Mouse (Mus musculus) lung, embryonic 15.5 days (tissue): ENCODE data around the gene Taf6. TPM values are rescaled to one million over a fixed set of nuclear protein-coding genes. Genes with fewer than 3 reads are reported as not detected.
"Not testable (repeated sequence)": the region's sequence is repeated elsewhere in the genome, so short reads cannot be mapped to it uniquely, and the experiment has no call there.

ENCODE experiments used
- ATAC-seq: fragments of 200-750 bp; cut with Nextera tagmentation; 2 replicates; pipeline ENCODE4 v1.8.0; 2017; ENCODE audit warnings: moderate number of reproducible peaks, borderline replicate concordance; ENCODE audit not compliant: low FRiP score, low TSS enrichment; ENCODE audit errors: extremely low read depth
- H3K27ac ChIP-seq: fragments of 300-500 bp; sonication (generic); 2 replicates; pipeline ENCODE4 v1.5.1; 2015; ENCODE audit warnings: moderate library complexity, mild to moderate bottlenecking, inconsistent platforms
- H3K27me3 ChIP-seq: fragments of 300-500 bp; sonication (generic); 2 replicates; pipeline ENCODE4 v1.6.1; 2015; ENCODE audit warnings: inconsistent platforms
- H3K36me3 ChIP-seq: fragments of 300-500 bp; sonication (generic); 2 replicates; pipeline ENCODE4 v1.6.1; 2015; ENCODE audit warnings: inconsistent platforms
- H3K4me1 ChIP-seq: fragments of 300-500 bp; sonication (generic); 2 replicates; pipeline ENCODE4 v1.6.1; 2015; ENCODE audit warnings: inconsistent platforms
- H3K4me2 ChIP-seq: fragments of 300-500 bp; sonication (generic); 2 replicates; pipeline ENCODE4 v1.6.1; 2015; ENCODE audit warnings: inconsistent platforms, mild to moderate bottlenecking, moderate library complexity
- H3K4me3 ChIP-seq: fragments of 300-500 bp; sonication (generic); 2 replicates; pipeline ENCODE4 v1.5.1; 2015; ENCODE audit warnings: mild to moderate bottlenecking, inconsistent platforms
- H3K9ac ChIP-seq: fragments of 300-500 bp; sonication (generic); 2 replicates; pipeline ENCODE4 v1.6.1; 2015; ENCODE audit warnings: inconsistent platforms
- H3K9me3 ChIP-seq: fragments of 300-500 bp; sonication (generic); 2 replicates; pipeline ENCODE4 v1.6.1; 2016; ENCODE audit warnings: inconsistent platforms
- WGBS: fragments of 180-500 bp; shearing (Covaris S2); methylation state at CpG from one replicate; pipeline ENCODE4 v1.1.7; 2015; 5-methylcytosine and 5-hydroxymethylcytosine counted together
- polyA plus RNA-seq: library from polyadenylated mRNA; unstranded; fragments of >200 nt; fragmentation: Nextera tagmentation; extraction: Ambion mirVana; gene quantifications from 2 replicates; pipeline ENCODE4 v1.2.1, GENCODE M21; 2015

Gene Taf6
- polyA plus RNA-seq, result 86.7 and 92.3 TPM in 2 replicates

DNA sequence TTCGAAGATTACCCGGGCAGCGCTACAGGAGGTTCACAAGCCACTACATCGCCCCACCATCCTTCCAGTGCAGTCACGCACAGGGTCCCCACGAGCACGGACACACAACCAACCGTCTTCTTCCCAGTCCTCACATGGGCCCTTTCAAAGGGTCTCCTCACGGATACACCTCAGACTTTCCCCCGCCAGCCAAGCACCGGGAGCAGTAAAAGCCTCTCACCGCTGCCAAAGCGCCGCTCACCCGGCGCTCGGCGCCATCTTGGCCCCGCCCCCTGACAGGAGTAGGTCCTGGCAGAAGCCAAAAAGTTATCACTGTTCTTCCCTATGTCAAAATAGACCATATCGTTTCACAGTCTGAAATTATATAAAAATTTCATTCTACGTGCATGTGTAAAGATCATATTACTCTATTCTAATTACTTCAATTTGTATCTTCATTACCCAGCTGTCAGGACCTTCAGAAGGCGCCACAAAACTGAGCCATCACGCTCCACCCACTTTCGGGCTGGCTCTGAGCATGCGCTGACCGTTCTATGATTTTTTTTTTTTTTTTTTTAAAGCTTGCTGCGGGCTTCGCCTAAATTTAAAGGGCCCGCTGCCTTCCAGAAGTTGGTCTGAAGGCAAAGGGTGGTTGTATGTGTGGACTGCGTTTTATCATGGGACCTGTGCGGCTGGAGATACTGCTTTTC lies at the start of gene Taf6, which contains the start of gene Cnpy4:
Gene Taf6, minus strand, starts transcription at position 502 of the 689 bp plus-strand sequence.
Gene Cnpy4, plus strand, starts transcription at position 536 of the 689 bp plus-strand sequence.
- WGBS, result under 1% methylated on average over 31 of the region's 31 CpGs
- H3K4me3 ChIP-seq, result peak within 1 kb of the TSS; percentile 67

DNA sequence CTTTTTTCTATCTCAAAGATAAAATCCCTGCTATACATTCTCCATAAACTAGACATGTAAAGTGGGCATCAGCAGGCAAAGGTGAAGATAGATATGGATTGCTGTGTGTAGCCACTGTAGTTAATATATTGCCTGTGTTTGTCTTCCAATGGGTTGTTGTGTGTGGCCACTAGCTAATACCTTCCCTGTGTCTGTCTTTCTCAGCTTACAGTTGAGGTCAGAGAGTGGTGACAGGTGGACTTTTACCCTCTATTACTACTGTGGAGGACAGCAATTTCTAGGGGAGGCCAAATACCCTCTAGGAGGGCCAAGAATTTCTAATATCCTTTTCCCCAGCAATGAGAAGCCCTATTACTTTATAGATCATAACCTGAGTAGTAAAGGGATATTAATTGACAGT lies 47.0 kb upstream of the Taf6 start:
- H3K27ac ChIP-seq, result no peak overlapping the region
- no peaks in the 10 kb centered on the region for H3K27me3 ChIP-seq
- ATAC-seq, result no peak
- no peaks in the 10 kb centered on the region for H3K4me1 ChIP-seq
- H3K36me3 ChIP-seq, result no peaks in the 10 kb centered on the region
- no peak overlapping the region for H3K9ac ChIP-seq
- no peak overlapping the region for H3K4me2 ChIP-seq
- no peak overlapping the region for H3K4me3 ChIP-seq
- H3K9me3 ChIP-seq, result no peaks in the 10 kb centered on the region

More for the DNA sequence above, at the start of gene Taf6, which contains the start of gene Cnpy4:
- Histone ChIP-seq H3K9ac (peak within 1 kb of the TSS; percentile 74), H3K4me2 (peak within 1 kb of the TSS; percentile 62), H3K36me3 (peaks cover 19% of the 10 kb centered on the region; the same call in 1 of the 2 replicates), H3K9me3 (no peaks in the 10 kb centered on the region), H3K27ac (peak within 1 kb of the TSS; percentile 38), H3K4me1 (peaks cover 17% of the 10 kb centered on the region), H3K27me3 (no peaks in the 10 kb centered on the region)
- peak; percentile 81 for ATAC-seq

GRCm38 (mm10) chr5:138233778-138234177 lies 46.5 kb upstream of the Taf6 start:
- Histone ChIP-seq H3K36me3 (no peaks in the 10 kb centered on the region), H3K9me3 (no peaks in the 10 kb centered on the region), H3K9ac (no peak overlapping the region), H3K27me3 (no peaks in the 10 kb centered on the region), H3K27ac (no peak overlapping the region), H3K4me3 (no peak overlapping the region), H3K4me2 (no peak overlapping the region), H3K4me1 (no peaks in the 10 kb centered on the region)
- no peak for ATAC-seq
- WGBS, result 77% methylated on average over 2 of the region's 2 CpGs

DNA sequence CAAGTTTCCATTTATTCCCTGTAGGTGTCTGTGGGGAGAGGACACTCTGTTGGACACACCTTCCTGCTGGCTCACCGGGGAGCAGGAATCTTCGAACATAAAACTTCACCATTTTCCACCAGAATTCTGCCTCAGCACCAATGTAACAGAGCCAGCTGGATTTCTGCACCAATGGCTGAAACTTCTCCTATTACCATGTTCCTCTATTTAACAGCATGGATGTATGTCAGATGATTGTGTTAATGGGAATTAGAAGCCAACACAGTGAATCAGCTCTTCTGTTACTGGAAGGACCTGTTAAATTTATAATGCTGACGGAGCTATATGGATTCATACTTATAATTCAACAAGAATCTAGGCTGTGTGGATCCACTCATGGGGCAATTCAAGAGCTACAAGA lies 42.3 kb upstream of the Taf6 start:
- Histone ChIP-seq H3K4me3 (no peak overlapping the region), H3K9me3 (no peaks in the 10 kb centered on the region), H3K4me1 (no peaks in the 10 kb centered on the region), H3K27ac (no peak overlapping the region), H3K36me3 (no peaks in the 10 kb centered on the region), H3K9ac (no peak overlapping the region), H3K27me3 (no peaks in the 10 kb centered on the region), H3K4me2 (no peak overlapping the region)
- WGBS, result 85% methylated on average over 3 of the region's 3 CpGs
- ATAC-seq, result no peak

- H3K9ac ChIP-seq, result no peak overlapping the region
- H3K4me1 ChIP-seq, result no peaks in the 10 kb centered on the region
- H3K4me3 ChIP-seq, result no peak overlapping the region
- H3K36me3 ChIP-seq, result no peaks in the 10 kb centered on the region
- ATAC-seq, result no peak
- no peaks in the 10 kb centered on the region for H3K9me3 ChIP-seq
- WGBS, result 57% methylated on average over 3 of the region's 3 CpGs
- no peak overlapping the region for H3K4me2 ChIP-seq
- H3K27ac ChIP-seq, result no peak overlapping the region
- no peaks in the 10 kb centered on the region for H3K27me3 ChIP-seq
These were observed 40.8 kb upstream of the Taf6 start for GRCm38 (mm10) chr5:138228026-138228425.

DNA sequence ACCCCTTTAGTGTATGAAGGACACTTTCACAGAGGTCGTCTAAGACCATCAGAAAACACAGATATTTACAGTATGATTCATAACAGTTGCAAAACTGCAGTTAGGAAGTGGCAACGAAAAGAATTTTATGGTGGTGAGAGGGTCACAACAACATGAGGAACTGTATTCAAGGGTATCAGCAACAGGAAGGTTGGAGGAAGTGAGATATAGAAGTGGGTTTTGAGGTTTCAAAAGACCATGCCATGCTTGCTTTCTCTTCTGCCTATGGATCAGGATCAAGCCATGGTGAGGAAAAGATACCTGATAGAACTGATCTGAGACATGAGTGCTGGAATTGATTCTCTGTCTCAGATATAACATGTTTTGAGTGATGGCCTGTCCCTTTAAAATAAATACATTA lies 40.1 kb upstream of the Taf6 start:
- Histone ChIP-seq H3K27me3 (no peaks in the 10 kb centered on the region), H3K4me1 (no peaks in the 10 kb centered on the region), H3K36me3 (no peaks in the 10 kb centered on the region), H3K4me3 (no peak overlapping the region), H3K4me2 (no peak overlapping the region), H3K27ac (no peak overlapping the region), H3K9ac (no peak overlapping the region), H3K9me3 (no peaks in the 10 kb centered on the region)
- 57% methylated on average over 2 of the region's 2 CpGs for WGBS
- no peak for ATAC-seq

- WGBS, result 75% methylated on average over 4 of the region's 4 CpGs
- no peaks in the 10 kb centered on the region for H3K36me3 ChIP-seq
- no peak overlapping the region for H3K27ac ChIP-seq
These were observed 39.2 kb upstream of the Taf6 start for GRCm38 (mm10) chr5:138226491-138226890.

DNA sequence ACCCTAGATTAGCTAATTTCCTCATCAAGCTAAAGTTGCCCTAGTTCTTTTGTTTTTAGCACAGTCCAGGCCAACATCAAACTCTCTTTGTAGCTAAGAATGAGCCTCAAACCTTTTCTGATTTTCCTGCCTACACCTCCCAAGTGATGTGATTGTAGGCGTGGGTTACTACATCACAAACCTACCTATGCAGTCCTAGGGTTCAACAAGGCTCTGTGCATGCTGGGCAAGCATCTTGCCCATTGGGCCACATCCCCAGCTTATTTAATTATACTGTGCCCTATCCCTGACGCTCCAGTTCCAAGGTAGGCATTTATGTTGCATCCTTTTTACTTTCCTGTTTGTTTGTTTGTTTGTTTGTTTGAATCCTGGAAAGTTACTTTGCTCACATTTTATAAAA lies 38.4 kb upstream of the Taf6 start, which contains the start of gene Nxpe5:
Gene Nxpe5, plus strand, starts transcription at position 199 of the 400 bp plus-strand sequence.
- WGBS, result 46% methylated on average over 2 of the region's 2 CpGs
- Histone ChIP-seq H3K36me3 (no peaks in the 10 kb centered on the region), H3K4me3 (no peak within 1 kb of the TSS), H3K9ac (no peak within 1 kb of the TSS), H3K4me2 (no peak within 1 kb of the TSS), H3K4me1 (no peaks in the 10 kb centered on the region), H3K27ac (no peak within 1 kb of the TSS), H3K27me3 (no peaks in the 10 kb centered on the region), H3K9me3 (no peaks in the 10 kb centered on the region)
- no peak for ATAC-seq

More at GRCm38 (mm10) chr5:138226491-138226890, 39.2 kb upstream of the Taf6 start:
- Histone ChIP-seq H3K9ac (no peak overlapping the region), H3K4me3 (no peak overlapping the region), H3K4me1 (no peaks in the 10 kb centered on the region), H3K9me3 (no peaks in the 10 kb centered on the region), H3K4me2 (no peak overlapping the region), H3K27me3 (no peaks in the 10 kb centered on the region)
- ATAC-seq, result no peak

- H3K27ac ChIP-seq, result no peak overlapping the region
These were observed 36.0 kb upstream of the Taf6 start for GRCm38 (mm10) chr5:138223287-138223686.

GRCm38 (mm10) chr5:138222111-138222510 lies 34.9 kb upstream of the Taf6 start:
- no peak for ATAC-seq
- H3K4me2 ChIP-seq, result no peak overlapping the region

More at GRCm38 (mm10) chr5:138223287-138223686, 36.0 kb upstream of the Taf6 start:
- no peaks in the 10 kb centered on the region for H3K36me3 ChIP-seq
- H3K4me3 ChIP-seq, result no peak overlapping the region
- no peaks in the 10 kb centered on the region for H3K9me3 ChIP-seq
- no peaks in the 10 kb centered on the region for H3K4me1 ChIP-seq
- no peak for ATAC-seq
- H3K9ac ChIP-seq, result no peak overlapping the region
- WGBS, result 45% methylated on average over 3 of the region's 3 CpGs
- no peak overlapping the region for H3K4me2 ChIP-seq
- no peaks in the 10 kb centered on the region for H3K27me3 ChIP-seq

GRCm38 (mm10) chr5:138219864-138220263 lies 32.6 kb upstream of the Taf6 start:
- 38% methylated on average over 2 of the region's 2 CpGs for WGBS
- ATAC-seq, result no peak
- no peak overlapping the region for H3K4me3 ChIP-seq

More at GRCm38 (mm10) chr5:138222111-138222510, 34.9 kb upstream of the Taf6 start:
- H3K4me1 ChIP-seq, result no peaks in the 10 kb centered on the region
- no peaks in the 10 kb centered on the region for H3K27me3 ChIP-seq
- H3K4me3 ChIP-seq, result no peak overlapping the region
- no peaks in the 10 kb centered on the region for H3K36me3 ChIP-seq
- H3K27ac ChIP-seq, result no peak overlapping the region
- no peaks in the 10 kb centered on the region for H3K9me3 ChIP-seq
- H3K9ac ChIP-seq, result no peak overlapping the region
- WGBS, result 24% methylated on average over 4 of the region's 4 CpGs

DNA sequence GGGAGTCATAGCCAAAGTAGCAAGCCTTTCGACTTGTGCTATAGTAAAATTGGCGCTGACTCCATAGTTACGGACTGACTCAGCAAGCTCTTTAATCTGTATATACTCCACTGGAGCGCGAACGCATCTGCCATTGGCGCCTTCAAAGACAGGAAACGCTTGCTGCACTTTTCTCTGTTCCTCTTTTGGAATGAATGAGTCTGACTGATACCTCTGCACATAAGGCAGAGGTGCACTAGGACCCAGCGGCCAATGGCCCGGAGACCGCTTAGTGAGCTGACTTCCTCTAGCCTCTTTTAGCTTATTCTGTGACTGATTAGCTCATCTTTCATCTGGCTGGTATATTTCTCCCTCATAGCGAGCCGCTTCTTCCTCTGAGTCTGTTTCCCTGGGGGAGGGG lies 29.4 kb upstream of the Taf6 start:
- not testable (repeated sequence) for H3K9ac ChIP-seq, H3K9me3 ChIP-seq, H3K27ac ChIP-seq, H3K27me3 ChIP-seq, H3K4me2 ChIP-seq, H3K4me3 ChIP-seq, H3K4me1 ChIP-seq, ATAC-seq, H3K36me3 ChIP-seq
- WGBS, result 91% methylated on average over 13 of the region's 13 CpGs

More at GRCm38 (mm10) chr5:138219864-138220263, 32.6 kb upstream of the Taf6 start:
- no peak overlapping the region for H3K27ac ChIP-seq
- no peak overlapping the region for H3K4me2 ChIP-seq
- H3K9me3 ChIP-seq, result no peaks in the 10 kb centered on the region
- H3K4me1 ChIP-seq, result no peaks in the 10 kb centered on the region
- H3K36me3 ChIP-seq, result no peaks in the 10 kb centered on the region
- no peak overlapping the region for H3K9ac ChIP-seq
- H3K27me3 ChIP-seq, result no peaks in the 10 kb centered on the region
